Mouse (Mus musculus): ENCODE data around the gene Nedd4. TPM values are rescaled to one million over a fixed set of nuclear protein-coding genes. Genes with fewer than 3 reads are reported as not detected.
A peak's percentile ranks its signal among the peaks of the same experiment; 100 is the strongest.

The Nedd4 gene
- polyA plus RNA-seq, 1 experiment from 2014 or later, result 377 TPM

DNA sequence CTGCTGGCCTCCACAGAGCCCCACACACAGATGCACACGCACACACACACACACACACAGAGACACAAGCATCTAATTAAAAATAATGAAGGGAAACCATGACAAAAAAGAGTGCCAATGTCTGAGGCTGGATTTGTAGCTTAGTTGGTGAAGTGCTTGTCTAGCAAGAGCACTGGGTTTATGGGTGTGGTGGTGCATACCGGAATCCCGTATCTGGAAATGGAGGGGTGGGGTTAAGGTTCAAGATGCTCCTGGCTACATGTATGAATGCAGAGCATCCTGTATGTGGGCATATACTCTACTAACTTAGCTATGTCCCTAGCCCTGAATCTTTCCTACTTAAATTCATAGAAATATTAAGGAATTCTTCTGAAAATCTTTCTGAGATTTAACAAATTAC is 5.0 kb downstream of the Nedd4 start:
- peaks cover 27% of the 10 kb centered on the region; the same call in 1 of the 2 replicates for H3K36me3 ChIP-seq (ENCODE audit: insufficient read depth, low read length)
- 59% methylated on average over 3 of the region's 3 CpGs for WGBS
- no peak overlapping the region for H3K27ac ChIP-seq

DNA sequence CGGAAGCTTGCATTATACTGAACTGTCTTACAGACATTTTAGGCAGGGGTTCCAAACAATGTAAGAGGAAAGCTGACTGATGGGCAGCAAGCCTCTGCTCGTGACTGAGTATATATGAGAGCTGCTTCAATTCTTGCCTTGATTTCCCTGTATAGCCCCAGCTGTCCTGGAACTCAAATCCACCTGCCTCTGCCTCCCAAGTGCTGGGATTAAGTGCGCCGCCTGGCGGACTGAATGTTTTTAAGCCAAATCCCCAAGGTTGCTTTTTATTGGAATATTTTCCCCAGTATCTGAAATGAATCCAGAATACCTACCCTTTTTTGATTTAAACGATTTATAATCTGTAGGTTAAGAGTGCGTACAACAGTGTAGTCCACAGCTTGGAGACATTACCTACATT is 7.2 kb downstream of the Nedd4 start:
- no peak overlapping the region for H3K4me3 ChIP-seq (replicated peaks; ENCODE audit: low read depth, low read length)
- 81% methylated on average over 7 of the region's 7 CpGs for WGBS

More for the DNA sequence above, 5.0 kb downstream of the Nedd4 start:
- Histone ChIP-seq H3K4me1 (replicated peaks; ENCODE audit: insufficient read depth, low read length) (peaks cover 16% of the 10 kb centered on the region), H3K27me3 (ENCODE audit: insufficient read depth, low read length) (no peaks in the 10 kb centered on the region), H3K9me3 (replicated peaks; ENCODE audit: low read length) (no peaks in the 10 kb centered on the region), H3K9ac (ENCODE audit: low read depth, low read length) (no peak overlapping the region), H3K4me3 (replicated peaks; ENCODE audit: low read depth, low read length) (no peak overlapping the region), H3K4me2 (ENCODE audit: low read length) (no peak overlapping the region)
- TF ChIP-seq CTCF (IDR thresholded peaks at IDR 0.05; ENCODE audit: low read depth), result no peak
- DNase-seq (ENCODE audit: low spot score), result no peak
- ATAC-seq (replicated peaks; ENCODE audit: low FRiP score, low read depth), result no peak

DNA sequence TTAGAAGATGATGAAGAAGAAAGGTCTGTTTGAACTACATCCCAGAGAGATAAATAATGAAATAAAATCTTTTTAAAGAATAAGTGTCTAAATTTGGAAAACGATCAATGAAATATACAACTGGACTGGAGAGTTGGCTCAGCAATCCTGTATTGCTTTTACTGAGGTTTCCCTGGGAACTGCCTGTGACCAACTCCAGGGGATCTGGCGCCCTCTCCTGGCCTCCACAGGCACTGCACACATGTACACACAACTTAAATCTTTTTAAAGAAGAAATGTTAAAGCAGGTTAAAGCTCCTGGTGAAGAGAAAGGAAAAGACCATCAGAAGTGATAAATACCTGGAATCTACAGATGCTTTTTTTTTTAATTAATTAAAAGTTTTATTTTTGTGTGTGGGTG is 10.2 kb downstream of the Nedd4 start:
- no peak overlapping the region for H3K4me3 ChIP-seq (replicated peaks; ENCODE audit: low read depth, low read length)
- WGBS, result 20% methylated on average over 2 of the region's 2 CpGs
- H3K36me3 ChIP-seq (ENCODE audit: insufficient read depth, low read length), result peaks cover 48% of the 10 kb centered on the region
- H3K9me3 ChIP-seq (replicated peaks; ENCODE audit: low read length), result no peaks in the 10 kb centered on the region
- DNase-seq (ENCODE audit: low spot score), result peak; percentile 90
- no peaks in the 10 kb centered on the region for H3K27me3 ChIP-seq (ENCODE audit: insufficient read depth, low read length)
- H3K27ac ChIP-seq, result no peak overlapping the region
- ATAC-seq (replicated peaks; ENCODE audit: low FRiP score, low read depth), result no peak
- peak; percentile 99 for TF ChIP-seq CTCF (IDR thresholded peaks at IDR 0.05; ENCODE audit: low read depth)
- H3K4me1 ChIP-seq (replicated peaks; ENCODE audit: insufficient read depth, low read length), result no peaks in the 10 kb centered on the region
- no peak overlapping the region for H3K9ac ChIP-seq (ENCODE audit: low read depth, low read length)
- no peak overlapping the region for H3K4me2 ChIP-seq (ENCODE audit: low read length)

More for the DNA sequence above, 7.2 kb downstream of the Nedd4 start:
- Histone ChIP-seq H3K4me1 (replicated peaks; ENCODE audit: insufficient read depth, low read length) (peaks cover 10% of the 10 kb centered on the region), H3K9ac (ENCODE audit: low read depth, low read length) (no peak overlapping the region), H3K36me3 (ENCODE audit: insufficient read depth, low read length) (peaks cover 36% of the 10 kb centered on the region; the same call in 1 of the 2 replicates), H3K27me3 (ENCODE audit: insufficient read depth, low read length) (no peaks in the 10 kb centered on the region), H3K27ac (no peak overlapping the region), H3K4me2 (ENCODE audit: low read length) (no peak overlapping the region), H3K9me3 (replicated peaks; ENCODE audit: low read length) (no peaks in the 10 kb centered on the region)
- DNase-seq (ENCODE audit: low spot score), result no peak
- peak; percentile 29; the same call in 1 of the 2 replicates for TF ChIP-seq CTCF (IDR thresholded peaks at IDR 0.05; ENCODE audit: low read depth)
- ATAC-seq (replicated peaks; ENCODE audit: low FRiP score, low read depth), result no peak

DNA sequence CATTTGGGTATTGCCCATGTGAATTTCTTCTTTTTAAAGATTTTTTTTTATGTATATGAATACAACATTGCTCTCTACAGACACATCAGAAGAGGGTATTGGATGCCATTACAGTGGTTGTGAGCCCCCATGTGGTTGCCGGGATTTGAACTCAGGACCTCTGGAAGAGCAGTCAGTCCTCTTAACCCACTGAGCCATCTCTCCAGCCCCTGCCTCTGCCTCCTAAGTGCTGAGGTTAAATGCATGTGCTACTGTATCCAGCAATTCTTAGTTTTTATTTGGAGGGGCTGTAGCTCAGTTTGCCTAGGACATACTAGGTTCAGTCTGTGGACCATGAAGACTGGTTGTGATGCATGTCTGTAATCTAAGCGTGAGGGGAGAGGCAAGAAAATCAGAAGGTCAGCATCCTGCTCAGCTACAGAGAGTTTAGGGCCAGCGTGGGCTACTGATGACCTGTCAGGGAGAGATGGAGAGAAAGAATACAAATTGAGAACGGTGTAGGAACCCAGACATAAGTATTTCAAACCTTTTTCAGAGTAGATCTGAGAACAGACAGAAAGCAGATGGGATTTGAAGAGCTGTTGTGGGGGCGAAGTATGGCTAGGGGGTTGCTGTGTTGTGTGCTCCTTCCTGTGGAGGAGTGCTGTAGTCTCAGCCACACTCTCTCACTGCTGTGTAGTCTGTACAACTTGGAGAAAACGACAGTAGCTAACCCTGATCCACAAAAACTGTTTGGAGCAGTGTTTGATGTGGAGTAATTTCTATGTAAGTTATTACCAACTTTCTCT is 13.0 kb downstream of the Nedd4 start:
- DNase-seq (ENCODE audit: low spot score) (no peak), ATAC-seq (replicated peaks; ENCODE audit: low FRiP score, low read depth) (no peak)
- Histone ChIP-seq H3K4me2 (ENCODE audit: low read length) (no peak overlapping the region), H3K4me1 (replicated peaks; ENCODE audit: insufficient read depth, low read length) (no peaks in the 10 kb centered on the region), H3K27ac (no peak overlapping the region), H3K27me3 (ENCODE audit: insufficient read depth, low read length) (no peaks in the 10 kb centered on the region), H3K9me3 (replicated peaks; ENCODE audit: low read length) (no peaks in the 10 kb centered on the region), H3K36me3 (ENCODE audit: insufficient read depth, low read length) (peaks cover 54% of the 10 kb centered on the region), H3K9ac (ENCODE audit: low read depth, low read length) (no peak overlapping the region), H3K4me3 (replicated peaks; ENCODE audit: low read depth, low read length) (no peak overlapping the region)
- no peak for TF ChIP-seq CTCF (IDR thresholded peaks at IDR 0.05; ENCODE audit: low read depth)
- 87% methylated on average over 6 of the region's 6 CpGs for WGBS

DNA sequence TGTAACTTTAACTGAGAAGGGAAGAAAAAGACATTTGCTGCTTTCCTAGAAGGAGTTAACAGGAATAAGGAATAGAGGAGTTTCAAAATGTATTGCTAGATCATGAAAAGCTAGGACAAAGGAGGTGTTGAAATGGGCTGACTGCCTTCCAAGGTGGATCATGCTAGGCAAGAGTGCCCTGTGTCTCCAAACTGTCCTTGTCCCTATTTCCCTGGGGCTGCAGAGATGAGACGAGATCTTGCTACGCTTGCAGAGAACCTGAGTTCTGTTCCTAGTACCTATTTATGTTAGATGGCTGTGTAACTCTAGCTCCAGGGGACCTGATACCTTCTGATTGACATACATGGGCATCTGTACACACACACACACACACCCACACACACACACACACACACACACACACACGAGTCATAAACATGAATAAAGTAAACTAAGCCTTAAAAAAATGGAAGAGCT is 13.6 kb downstream of the Nedd4 start:
- DNase-seq (ENCODE audit: low spot score) (no peak), ATAC-seq (replicated peaks; ENCODE audit: low FRiP score, low read depth) (no peak)
- no peak for TF ChIP-seq CTCF (IDR thresholded peaks at IDR 0.05; ENCODE audit: low read depth)
- no peaks in the 10 kb centered on the region for H3K27me3 ChIP-seq (ENCODE audit: insufficient read depth, low read length)
- H3K9ac ChIP-seq (ENCODE audit: low read depth, low read length), result no peak overlapping the region
- no peaks in the 10 kb centered on the region for H3K9me3 ChIP-seq (replicated peaks; ENCODE audit: low read length)
- H3K36me3 ChIP-seq (ENCODE audit: insufficient read depth, low read length), result peaks cover 51% of the 10 kb centered on the region
- no peak overlapping the region for H3K4me3 ChIP-seq (replicated peaks; ENCODE audit: low read depth, low read length)
- WGBS, result 79% methylated on average over 3 of the region's 3 CpGs
- H3K4me1 ChIP-seq (replicated peaks; ENCODE audit: insufficient read depth, low read length), result no peaks in the 10 kb centered on the region
- H3K4me2 ChIP-seq (ENCODE audit: low read length), result no peak overlapping the region
- no peak overlapping the region for H3K27ac ChIP-seq

DNA sequence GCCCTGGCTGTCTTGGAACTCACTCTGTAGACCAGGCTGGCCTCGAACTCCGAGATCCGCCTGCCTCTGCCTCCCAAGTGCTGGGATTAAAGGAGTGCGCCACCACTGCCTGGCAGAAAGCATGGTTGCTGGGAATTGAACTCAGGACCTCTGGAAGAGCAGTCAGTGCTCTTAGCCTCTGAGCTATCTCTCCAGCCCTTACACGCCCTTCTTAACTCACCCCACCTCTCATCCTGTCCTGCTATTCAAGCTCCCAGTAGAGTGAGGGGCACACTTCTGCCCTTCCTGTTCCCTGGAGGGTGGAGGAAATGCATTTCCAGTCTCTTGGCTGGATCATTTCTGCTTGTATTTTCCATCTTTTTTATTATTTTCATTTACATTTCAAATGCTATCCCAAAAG is 15.5 kb downstream of the Nedd4 start:
- Histone ChIP-seq H3K4me1 (replicated peaks; ENCODE audit: insufficient read depth, low read length) (no peaks in the 10 kb centered on the region), H3K27ac (no peak overlapping the region), H3K9me3 (replicated peaks; ENCODE audit: low read length) (no peaks in the 10 kb centered on the region), H3K36me3 (ENCODE audit: insufficient read depth, low read length) (peaks cover 45% of the 10 kb centered on the region), H3K4me3 (replicated peaks; ENCODE audit: low read depth, low read length) (no peak overlapping the region), H3K9ac (ENCODE audit: low read depth, low read length) (no peak overlapping the region), H3K27me3 (ENCODE audit: insufficient read depth, low read length) (no peaks in the 10 kb centered on the region), H3K4me2 (ENCODE audit: low read length) (no peak overlapping the region)
- 88% methylated on average over 5 of the region's 5 CpGs for WGBS
- ATAC-seq (replicated peaks; ENCODE audit: low FRiP score, low read depth), result no peak
- no peak for DNase-seq (ENCODE audit: low spot score)
- no peak for TF ChIP-seq CTCF (IDR thresholded peaks at IDR 0.05; ENCODE audit: low read depth)
